Mouse (Mus musculus): Measurements from ENCODE around the gene Cacna1g.

Gene Cacna1g

GRCm38 (mm10) chr11:94362101-94362500 lies 111.9 kb downstream of the Cacna1g start:
- no peak for DNase-seq (ENCODE audit: low read depth, low spot score)

- DNase-seq (ENCODE audit: low read depth, low spot score): no peak
Observed at GRCm38 (mm10) chr11:94361166-94361870, 112.7 kb downstream of the Cacna1g start.

GRCm38 (mm10) chr11:94359168-94359567 lies 114.8 kb downstream of the Cacna1g start:
- no peak for DNase-seq (ENCODE audit: low read depth, low spot score)

Measured in ES-CJ7 (cell line).